Mouse (Mus musculus) erythroblast, embryonic 14.5 days (primary cell): ENCODE data around the gene Nacc2.

ENCODE experiments used
- GATA1 ChIP-seq: IDR thresholded peaks from 2 replicates; pipeline ENCODE4 v1.6.1; 2012; ENCODE audit warnings: low read length, inconsistent platforms, mixed read lengths
- TAL1 ChIP-seq: IDR thresholded peaks from 3 replicates; pipeline ENCODE4 v1.6.1; 2012; ENCODE audit warnings: low read length, inconsistent platforms, mixed read lengths

GRCm38 (mm10) chr2:26106233-26106632, 16.8 kb downstream of the Nacc2 start:
- TF ChIP-seq TAL1: no peak
- no peak for TF ChIP-seq GATA1
